Mouse (Mus musculus) liver, embryonic 15.5 days (tissue): ENCODE data around the gene Fam213a. TPM values are rescaled to one million over a fixed set of nuclear protein-coding genes. Genes with fewer than 3 reads are reported as not detected.
A peak's percentile ranks its signal among the peaks of the same experiment; 100 is the strongest.
"Not testable (repeated sequence)": the region's sequence is repeated elsewhere in the genome, so short reads cannot be mapped to it uniquely, and the experiment has no call there.

ENCODE experiments used
- ATAC-seq: fragments of 200-750 bp; cut with Nextera tagmentation; 2 replicates; pipeline ENCODE4 v1.8.0; 2017; ENCODE audit warnings: moderate number of reproducible peaks, mild to moderate bottlenecking, moderate library complexity; ENCODE audit not compliant: insufficient read depth
- H3K27ac ChIP-seq: fragments of 300-500 bp; sonication (generic); replicated peaks from 2 replicates; pipeline ENCODE4 v1.5.1; 2015; ENCODE audit warnings: mild to moderate bottlenecking, inconsistent platforms
- H3K27me3 ChIP-seq: fragments of 300-500 bp; sonication (generic); 2 replicates; pipeline ENCODE4 v1.6.1; 2015; ENCODE audit warnings: mild to moderate bottlenecking, inconsistent platforms
- H3K36me3 ChIP-seq: fragments of 300-500 bp; sonication (generic); replicated peaks from 2 replicates; pipeline ENCODE4 v1.6.1; 2015; ENCODE audit warnings: moderate library complexity, mild to moderate bottlenecking, inconsistent platforms
- H3K4me1 ChIP-seq: fragments of 300-500 bp; sonication (generic); replicated peaks from 2 replicates; pipeline ENCODE4 v1.6.1; 2015; ENCODE audit warnings: inconsistent platforms
- H3K4me2 ChIP-seq: fragments of 300-500 bp; sonication (generic); 2 replicates; pipeline ENCODE4 v1.6.1; 2015; ENCODE audit warnings: moderate library complexity, mild to moderate bottlenecking, inconsistent platforms
- H3K4me3 ChIP-seq: fragments of 300-500 bp; sonication (generic); replicated peaks from 2 replicates; pipeline ENCODE4 v1.5.1; 2015; ENCODE audit warnings: mild to moderate bottlenecking, inconsistent platforms
- H3K9ac ChIP-seq: fragments of 300-500 bp; sonication (generic); 2 replicates; pipeline ENCODE4 v1.6.1; 2015; ENCODE audit warnings: moderate library complexity, mild to moderate bottlenecking, inconsistent platforms
- H3K9me3 ChIP-seq: fragments of 300-500 bp; sonication (generic); replicated peaks from 2 replicates; pipeline ENCODE4 v1.6.1; 2016; ENCODE audit warnings: inconsistent platforms
- WGBS: fragments of 180-500 bp; shearing (Covaris S2); methylation state at CpG from one replicate; pipeline ENCODE4 v1.1.7; 2015; ENCODE audit warnings: mixed read lengths; ENCODE audit not compliant: insufficient replicate concordance; 5-methylcytosine and 5-hydroxymethylcytosine counted together
- polyA plus RNA-seq: library from polyadenylated mRNA; unstranded; fragments of >200 nt; fragmentation: Nextera tagmentation; extraction: Ambion mirVana; gene quantifications from 2 replicates; pipeline ENCODE4 v1.2.1, GENCODE M21; 2015

The Fam213a gene
- polyA plus RNA-seq: 69.5 and 77.2 TPM in 2 replicates

DNA sequence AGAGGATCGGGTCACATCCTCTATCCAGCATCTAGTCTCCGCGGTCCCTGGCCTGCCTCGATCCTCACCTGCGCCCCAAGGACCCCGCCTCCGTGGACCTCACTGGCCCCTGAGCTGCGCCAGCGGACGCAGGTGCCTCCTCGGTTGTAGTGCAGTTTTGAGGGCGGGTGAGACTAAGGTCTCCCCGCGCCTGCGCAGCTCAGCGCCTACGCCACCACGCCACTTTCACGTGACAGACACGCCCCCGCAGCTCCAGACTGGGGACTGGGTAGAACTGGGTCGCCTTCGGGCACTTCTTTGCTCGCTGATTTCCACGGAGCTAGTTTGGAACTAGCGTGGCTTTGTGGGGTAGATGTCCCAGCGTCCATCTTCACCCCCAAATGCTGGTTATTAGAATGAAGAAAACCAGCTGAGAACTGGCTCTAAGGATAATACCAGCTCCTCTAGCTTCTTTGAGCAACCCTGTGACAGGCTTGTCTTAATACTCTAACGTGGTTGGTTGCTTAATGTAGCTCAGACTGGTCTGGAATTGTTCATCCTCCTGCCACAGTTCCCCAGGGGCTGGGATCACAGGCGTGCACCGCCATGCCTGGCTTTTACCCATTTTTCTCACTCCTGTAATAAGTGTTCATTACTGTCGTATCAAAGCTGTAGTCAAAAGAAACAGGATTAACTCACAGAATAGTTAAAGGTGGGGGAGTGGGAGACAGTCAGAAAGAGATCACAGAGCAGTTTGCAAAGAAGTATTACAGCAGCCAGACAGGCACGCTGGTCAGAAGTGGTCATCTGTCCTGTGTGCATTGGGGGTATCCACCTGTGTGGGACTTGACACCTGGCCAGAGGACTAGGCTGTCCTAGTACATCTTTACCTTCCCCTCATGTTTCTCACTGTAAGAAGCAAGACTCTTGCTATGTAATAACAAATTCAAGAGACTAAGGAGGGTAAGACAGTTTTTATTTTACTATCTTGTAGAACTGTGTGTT is at the start of gene Fam213a:
Gene Fam213a, minus strand, starts transcription at position 159 of the 984 bp plus-strand sequence.
- Histone ChIP-seq H3K27ac (peak within 1 kb of the TSS; percentile 75), H3K27me3 (peaks cover 13% of the 10 kb centered on the region), H3K9me3 (no peaks in the 10 kb centered on the region), H3K4me1 (peaks cover 73% of the 10 kb centered on the region), H3K4me2 (peak within 1 kb of the TSS; percentile 95), H3K36me3 (no peaks in the 10 kb centered on the region), H3K4me3 (peak within 1 kb of the TSS; percentile 70), H3K9ac (peak within 1 kb of the TSS; percentile 83)
- 7% methylated on average over 32 of the region's 32 CpGs for WGBS
- peak; percentile 88 for ATAC-seq

- H3K27me3 ChIP-seq, ATAC-seq, H3K4me3 ChIP-seq, H3K36me3 ChIP-seq, H3K27ac ChIP-seq, H3K4me1 ChIP-seq, H3K9ac ChIP-seq, H3K4me2 ChIP-seq, H3K9me3 ChIP-seq: not testable (repeated sequence)
- 43% methylated on average over 3 of the region's 4 CpGs for WGBS
Measured at GRCm38 (mm10) chr14:41053190-41053589, 39.6 kb upstream of the Fam213a start.

GRCm38 (mm10) chr14:41052481-41052880 is 38.9 kb upstream of the Fam213a start:
- no peak for ATAC-seq
- Histone ChIP-seq H3K9ac (no peak overlapping the region), H3K27ac (no peak overlapping the region), H3K4me1 (no peaks in the 10 kb centered on the region; the same call in 1 of the 2 replicates), H3K9me3 (no peaks in the 10 kb centered on the region), H3K4me3 (no peak overlapping the region), H3K4me2 (no peak overlapping the region), H3K36me3 (no peaks in the 10 kb centered on the region), H3K27me3 (no peaks in the 10 kb centered on the region)
- WGBS: 45% methylated on average over 5 of the region's 5 CpGs

DNA sequence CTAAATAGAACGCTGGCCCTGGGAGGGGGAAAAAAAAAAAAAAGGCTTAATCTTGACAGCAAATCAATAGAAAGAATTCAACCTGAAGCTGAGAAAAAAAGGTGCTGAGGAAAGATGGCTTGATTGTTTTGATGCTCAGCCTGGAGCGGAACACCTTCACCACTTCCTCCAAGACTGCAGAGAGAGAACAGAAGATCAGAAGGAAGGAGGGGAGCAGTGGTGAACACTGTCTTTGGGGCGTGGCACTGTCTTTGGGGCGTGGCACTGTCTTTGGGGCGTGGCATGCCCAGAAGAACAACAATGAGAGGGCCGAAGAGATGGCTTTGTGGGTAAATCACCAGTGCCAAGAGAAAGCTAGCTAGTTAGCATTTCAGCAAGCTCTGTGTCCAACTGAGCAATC is 36.9 kb upstream of the Fam213a start:
- no peaks in the 10 kb centered on the region for H3K27me3 ChIP-seq
- no peak overlapping the region for H3K27ac ChIP-seq
- WGBS: 40% methylated on average over 6 of the region's 6 CpGs
- no peaks in the 10 kb centered on the region for H3K9me3 ChIP-seq
- H3K4me3 ChIP-seq: no peak overlapping the region
- no peak for ATAC-seq
- no peak overlapping the region for H3K9ac ChIP-seq
- no peak overlapping the region for H3K4me2 ChIP-seq
- no peaks in the 10 kb centered on the region; the same call in 1 of the 2 replicates for H3K4me1 ChIP-seq
- no peaks in the 10 kb centered on the region for H3K36me3 ChIP-seq

DNA sequence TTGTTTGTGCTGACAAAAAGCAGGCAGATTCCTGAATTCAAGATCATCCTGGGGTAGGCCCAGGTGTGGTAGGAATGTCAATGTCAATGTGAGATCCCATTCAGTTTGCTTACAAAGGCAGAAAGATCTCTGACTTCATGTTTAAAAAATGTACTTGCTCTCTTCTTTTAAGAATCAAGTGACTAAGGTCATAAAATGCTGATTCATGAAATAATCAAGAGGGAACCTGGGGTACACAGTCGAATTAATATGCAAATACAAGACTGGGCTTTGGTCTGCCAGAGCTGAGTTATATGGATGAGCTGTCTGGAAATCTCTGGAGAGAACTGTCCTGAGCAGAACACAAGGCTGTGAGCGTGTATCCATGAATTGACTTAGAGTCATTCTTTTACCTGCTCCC is 33.8 kb upstream of the Fam213a start:
- Histone ChIP-seq H3K4me2 (no peak overlapping the region), H3K27me3 (no peaks in the 10 kb centered on the region), H3K9me3 (no peaks in the 10 kb centered on the region), H3K9ac (no peak overlapping the region), H3K36me3 (no peaks in the 10 kb centered on the region), H3K4me3 (no peak overlapping the region), H3K4me1 (no peaks in the 10 kb centered on the region; the same call in 1 of the 2 replicates), H3K27ac (no peak overlapping the region)
- 57% methylated on average over 2 of the region's 2 CpGs for WGBS
- ATAC-seq: no peak

DNA sequence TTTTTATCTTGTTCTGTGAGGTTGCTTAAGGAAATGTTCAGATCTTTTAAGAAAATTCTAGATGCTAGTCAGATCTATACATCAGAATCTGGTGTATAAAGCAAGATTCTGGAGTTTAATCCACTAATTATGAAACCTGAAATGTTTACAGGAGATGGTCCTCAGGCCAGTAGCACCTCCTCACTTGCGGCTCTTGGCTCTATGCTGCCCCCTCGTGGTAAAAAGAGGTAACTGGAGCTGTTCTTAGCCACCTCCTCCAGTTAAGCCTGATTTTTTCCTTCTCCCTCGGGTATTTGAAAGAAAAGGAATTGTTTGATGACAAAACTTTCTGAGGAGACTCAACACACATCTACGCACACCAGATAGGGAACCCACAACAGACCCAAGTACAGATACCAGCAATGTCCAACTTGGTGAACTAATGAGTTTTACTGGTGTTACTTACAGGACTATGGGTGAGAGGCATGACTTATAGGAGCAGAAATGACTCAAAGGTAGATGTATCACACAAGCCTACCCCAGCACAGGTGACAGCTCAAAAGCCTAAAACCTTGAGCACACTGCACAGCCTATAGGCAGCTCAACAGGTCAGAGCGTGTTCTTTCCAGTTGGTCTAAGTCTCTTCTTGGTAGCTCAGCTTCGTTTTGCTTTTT is 21.7 kb upstream of the Fam213a start:
- Histone ChIP-seq H3K27me3 (no peaks in the 10 kb centered on the region; the same call in 1 of the 2 replicates), H3K4me1 (peaks cover 7% of the 10 kb centered on the region; the same call in 1 of the 2 replicates), H3K4me3 (no peak overlapping the region), H3K9ac (no peak overlapping the region), H3K4me2 (no peak overlapping the region), H3K9me3 (no peaks in the 10 kb centered on the region), H3K27ac (no peak overlapping the region), H3K36me3 (no peaks in the 10 kb centered on the region)
- ATAC-seq: 0 out of 2 replicates have a peak, but pooled peaks have one; percentile 18
- WGBS: 28% methylated on average over 6 of the region's 6 CpGs

- Histone ChIP-seq H3K4me2 (no peak overlapping the region), H3K9ac (no peak overlapping the region), H3K27me3 (no peaks in the 10 kb centered on the region), H3K4me1 (peaks cover 11% of the 10 kb centered on the region; the same call in 1 of the 2 replicates), H3K9me3 (no peaks in the 10 kb centered on the region), H3K4me3 (no peak overlapping the region), H3K36me3 (no peaks in the 10 kb centered on the region), H3K27ac (no peak overlapping the region)
- WGBS: 51% methylated on average over 13 of the region's 13 CpGs
- no peak; the same call in 1 of the 2 replicates for ATAC-seq
Measured at GRCm38 (mm10) chr14:41033135-41034110, 19.8 kb upstream of the Fam213a start.

DNA sequence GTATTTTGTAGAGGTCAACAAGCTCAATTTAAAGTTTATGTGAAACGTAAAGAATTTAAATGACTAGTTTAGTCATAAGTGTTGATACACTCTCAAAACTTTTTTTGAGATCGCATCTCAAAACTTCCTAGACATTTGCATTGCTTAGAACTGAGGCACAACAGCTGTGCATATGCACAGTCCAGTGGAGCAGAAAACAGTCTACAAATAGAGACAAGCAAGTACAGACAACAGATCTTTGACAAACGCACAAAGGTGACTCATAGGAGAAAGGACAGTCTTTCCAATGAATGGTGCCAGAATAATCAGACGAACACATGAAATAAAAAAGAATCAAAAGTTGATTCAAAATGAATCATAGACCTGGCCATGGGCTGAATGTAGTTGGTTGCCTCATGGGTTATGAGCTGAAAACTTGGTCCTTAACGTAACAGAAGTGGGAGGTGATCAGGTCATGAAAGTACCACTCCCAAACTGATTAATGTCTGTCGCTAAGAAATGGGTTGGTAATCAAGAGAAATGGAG is 17.5 kb upstream of the Fam213a start:
- no peaks in the 10 kb centered on the region for H3K36me3 ChIP-seq
- WGBS: 78% methylated on average over 6 of the region's 6 CpGs
- ATAC-seq: no peak
- H3K27ac ChIP-seq: no peak overlapping the region
- H3K9ac ChIP-seq: no peak overlapping the region
- H3K9me3 ChIP-seq: no peaks in the 10 kb centered on the region
- no peak overlapping the region for H3K4me2 ChIP-seq
- peaks cover 23% of the 10 kb centered on the region for H3K4me1 ChIP-seq
- H3K4me3 ChIP-seq: no peak overlapping the region
- H3K27me3 ChIP-seq: no peaks in the 10 kb centered on the region

- no peaks in the 10 kb centered on the region for H3K27me3 ChIP-seq
- no peak overlapping the region for H3K9ac ChIP-seq
- no peak overlapping the region for H3K4me2 ChIP-seq
- 54% methylated on average over 4 of the region's 4 CpGs for WGBS
- no peak for ATAC-seq
- no peak overlapping the region for H3K27ac ChIP-seq
- no peak overlapping the region for H3K4me3 ChIP-seq
- H3K9me3 ChIP-seq: no peaks in the 10 kb centered on the region
- no peaks in the 10 kb centered on the region for H3K36me3 ChIP-seq
- peaks cover 40% of the 10 kb centered on the region for H3K4me1 ChIP-seq
Measured at GRCm38 (mm10) chr14:41029303-41029702, 15.7 kb upstream of the Fam213a start.

DNA sequence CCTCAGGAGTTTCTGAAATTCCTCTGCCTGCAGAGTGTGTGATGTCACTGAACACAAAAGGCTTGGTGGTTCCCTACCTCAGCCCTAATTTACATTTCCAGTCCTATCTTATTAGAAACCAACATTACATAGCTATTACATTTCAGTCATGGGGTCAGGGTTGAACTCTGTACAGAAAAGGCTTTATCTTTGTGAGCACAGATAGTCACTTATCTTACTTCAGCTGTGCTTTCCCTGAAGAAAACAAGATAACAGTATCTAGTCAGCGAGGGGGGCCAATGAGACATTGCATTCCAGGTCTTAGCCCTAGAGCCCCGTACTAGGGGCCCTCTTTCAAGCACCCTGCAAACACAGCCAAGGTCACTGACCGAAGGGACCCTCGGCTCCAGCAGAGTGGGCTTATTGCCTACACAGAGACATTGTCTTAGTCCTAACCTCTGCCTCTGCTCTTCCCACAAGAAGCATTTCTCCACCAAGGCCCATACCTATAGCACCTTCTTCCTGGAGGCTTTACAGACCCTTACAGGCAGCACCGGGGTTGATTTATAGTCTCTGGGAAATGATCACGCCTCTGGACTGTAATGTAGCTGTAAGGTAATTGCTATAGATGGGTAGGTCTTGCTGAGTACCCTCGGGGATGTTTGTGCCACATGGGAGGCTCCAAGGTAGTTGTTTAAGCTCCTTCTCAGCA is 12.2 kb upstream of the Fam213a start:
- no peak overlapping the region; the same call in 1 of the 2 replicates for H3K9ac ChIP-seq
- peak overlapping the region; percentile 67 for H3K27ac ChIP-seq
- peak overlapping the region; percentile 51 for H3K4me2 ChIP-seq
- 27% methylated on average over 7 of the region's 7 CpGs for WGBS
- H3K4me1 ChIP-seq: peaks cover 36% of the 10 kb centered on the region
- ATAC-seq: peak; percentile 92
- H3K9me3 ChIP-seq: no peaks in the 10 kb centered on the region
- H3K36me3 ChIP-seq: no peaks in the 10 kb centered on the region
- no peak overlapping the region for H3K4me3 ChIP-seq
- H3K27me3 ChIP-seq: no peaks in the 10 kb centered on the region
